Mouse (Mus musculus) erythroblast, embryonic 14.5 days (primary cell): Measurements from ENCODE around the gene Sh3d19.

Experiments
- GATA1 ChIP-seq: IDR thresholded peaks from 2 replicates; pipeline ENCODE4 v1.6.1; 2012; ENCODE audit warnings: low read length, inconsistent platforms, mixed read lengths
- TAL1 ChIP-seq: IDR thresholded peaks from 3 replicates; pipeline ENCODE4 v1.6.1; 2012; ENCODE audit warnings: low read length, inconsistent platforms, mixed read lengths

DNA sequence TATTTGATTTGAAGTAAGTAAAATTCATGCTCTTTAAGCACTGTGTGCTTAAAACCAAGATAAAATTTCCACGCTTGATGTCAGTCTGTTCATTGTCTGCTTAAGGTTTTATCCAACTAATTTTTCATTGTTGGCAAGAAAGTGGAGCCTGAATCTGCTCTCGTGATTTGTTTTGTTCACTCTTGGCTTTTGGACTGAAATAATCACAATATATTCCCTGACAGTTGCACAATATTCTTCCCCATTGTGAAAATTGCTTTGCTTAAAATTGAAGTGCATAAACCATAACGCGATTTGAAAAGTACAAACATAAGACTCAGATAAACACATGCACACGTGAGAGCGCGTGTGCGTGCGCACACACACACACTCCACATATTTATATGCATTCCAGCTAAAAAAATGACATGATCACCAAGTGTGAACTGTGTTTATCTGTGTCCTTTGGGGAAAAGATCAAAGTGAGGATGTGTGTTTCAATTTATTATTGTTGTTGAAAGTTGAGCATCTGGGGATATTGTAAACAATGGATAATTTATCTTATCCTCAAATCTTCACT is 67.1 kb downstream of the Sh3d19 start:
- TF ChIP-seq GATA1 (no peak), TAL1 (no peak)
